Mouse (Mus musculus) frontal cortex, postnatal 36 days (tissue): ENCODE measurements around the gene Cracr2b.

ENCODE experiments used
- DNase-seq, 2 experiments: peaks; one replicate each; pipeline ENCODE4 v3.0.0; 2022; ENCODE audit warnings: low spot score in 2 of 2

The Cracr2b gene

GRCm38 (mm10) chr7:141485606-141486005 is 24.7 kb downstream of the Cracr2b start:
- no peak for DNase-seq

GRCm38 (mm10) chr7:141486239-141486638 is 25.3 kb downstream of the Cracr2b start:
- no peak for DNase-seq

- DNase-seq, result no peak
Observed at GRCm38 (mm10) chr7:141487141-141487540, 26.2 kb downstream of the Cracr2b start.

- DNase-seq, result no peak
Observed at GRCm38 (mm10) chr7:141491151-141491550, 30.3 kb downstream of the Cracr2b start.

- DNase-seq, result no peak
Observed at GRCm38 (mm10) chr7:141492738-141493137, 31.8 kb downstream of the Cracr2b start.

- DNase-seq, result no peak
Observed at GRCm38 (mm10) chr7:141493729-141494128, 32.8 kb downstream of the Cracr2b start.

GRCm38 (mm10) chr7:141495379-141495778 is 34.5 kb downstream of the Cracr2b start:
- no peak for DNase-seq

GRCm38 (mm10) chr7:141495940-141496339 is 35.0 kb downstream of the Cracr2b start:
- DNase-seq, result no peak

GRCm38 (mm10) chr7:141497600-141497999 is 36.7 kb downstream of the Cracr2b start:
- DNase-seq, result no peak

GRCm38 (mm10) chr7:141501820-141502555 is 41.1 kb downstream of the Cracr2b start:
- DNase-seq, result no peak

GRCm38 (mm10) chr7:141502556-141502905 is 41.6 kb downstream of the Cracr2b start:
- no peak for DNase-seq

GRCm38 (mm10) chr7:141506278-141506677 is 45.4 kb downstream of the Cracr2b start:
- no peak for DNase-seq

GRCm38 (mm10) chr7:141508160-141508559 is 47.3 kb downstream of the Cracr2b start:
- DNase-seq, result no peak

- DNase-seq, result no peak
Observed at GRCm38 (mm10) chr7:141510196-141510595, 49.3 kb downstream of the Cracr2b start.

- no peak for DNase-seq
Observed at GRCm38 (mm10) chr7:141510681-141511191, 49.8 kb downstream of the Cracr2b start.
